Mouse (Mus musculus) forebrain, embryonic 13.5 days (tissue): ENCODE results near the gene Oit3. TPM values are rescaled to one million over a fixed set of nuclear protein-coding genes. Genes with fewer than 3 reads are reported as not detected.
A peak's percentile ranks its signal among the peaks of the same experiment; 100 is the strongest.

Experiments used
- ATAC-seq: fragments of 200-750 bp; cut with Nextera tagmentation; 2 replicates; pipeline ENCODE4 v1.8.0; 2017
- H3K27ac ChIP-seq: fragments of 300-500 bp; sonication (generic); 2 replicates; pipeline ENCODE4 v1.5.1; 2015; ENCODE audit warnings: inconsistent platforms, mild to moderate bottlenecking, moderate library complexity
- H3K27me3 ChIP-seq: fragments of 300-500 bp; sonication (generic); 2 replicates; pipeline ENCODE4 v1.6.1; 2015; ENCODE audit warnings: mild to moderate bottlenecking, inconsistent platforms
- H3K36me3 ChIP-seq: fragments of 300-500 bp; sonication (generic); 2 replicates; pipeline ENCODE4 v1.6.1; 2015; ENCODE audit warnings: mild to moderate bottlenecking, inconsistent platforms; ENCODE audit not compliant: poor library complexity, severe bottlenecking
- H3K4me1 ChIP-seq: fragments of 300-500 bp; sonication (generic); 2 replicates; pipeline ENCODE4 v1.6.1; 2015; ENCODE audit warnings: inconsistent platforms
- H3K4me2 ChIP-seq: fragments of 300-500 bp; sonication (generic); 2 replicates; pipeline ENCODE4 v1.6.1; 2015; ENCODE audit warnings: inconsistent platforms, mild to moderate bottlenecking, moderate library complexity
- H3K4me3 ChIP-seq: fragments of 300-500 bp; sonication (generic); 2 replicates; pipeline ENCODE4 v1.5.1; 2015; ENCODE audit warnings: mild to moderate bottlenecking, inconsistent platforms
- H3K9ac ChIP-seq: fragments of 300-500 bp; sonication (generic); 2 replicates; pipeline ENCODE4 v1.6.1; 2015; ENCODE audit warnings: mild to moderate bottlenecking, inconsistent platforms
- H3K9me3 ChIP-seq: fragments of 300-500 bp; sonication (generic); replicated peaks from 2 replicates; pipeline ENCODE4 v1.6.1; 2016; ENCODE audit warnings: inconsistent platforms
- WGBS: fragments of 180-500 bp; shearing (Covaris S2); methylation state at CpG from one replicate; pipeline ENCODE4 v1.1.7; 2015; 5-methylcytosine and 5-hydroxymethylcytosine counted together
- polyA plus RNA-seq: library from polyadenylated mRNA; unstranded; fragments of >200 nt; fragmentation: Nextera tagmentation; extraction: Ambion mirVana; gene quantifications from 2 replicates; pipeline ENCODE4 v1.2.1, GENCODE M21; 2015

Gene Oit3
- polyA plus RNA-seq = 0.13 and 0.29 TPM in 2 replicates

DNA sequence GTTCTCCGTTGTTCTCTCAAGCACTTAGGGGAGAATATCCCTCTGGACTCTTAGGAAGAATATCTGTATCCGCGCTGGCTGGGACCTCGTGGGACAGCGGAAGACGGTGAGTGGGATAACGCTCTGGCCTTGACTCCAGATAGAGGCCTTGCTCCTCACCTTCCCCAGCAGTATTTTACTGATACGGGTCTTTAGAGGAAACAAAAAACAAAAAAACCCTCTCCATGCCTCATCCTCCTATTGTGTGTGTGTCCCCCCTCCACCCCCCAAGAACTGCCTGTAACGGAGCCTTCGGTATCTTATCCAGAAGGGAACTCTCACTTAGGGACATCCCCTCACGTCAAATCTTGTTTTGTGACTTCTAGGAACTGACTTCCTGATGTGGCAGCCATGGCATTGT is at the start of gene Oit3:
Oit3 (minus strand) TSS at position 44 of the 400 bp plus-strand sequence.
- Histone ChIP-seq H3K4me1 (no peaks in the 10 kb centered on the region), H3K27me3 (no peaks in the 10 kb centered on the region), H3K27ac (no peak within 1 kb of the TSS), H3K36me3 (no peaks in the 10 kb centered on the region), H3K4me3 (no peak within 1 kb of the TSS), H3K9ac (no peak within 1 kb of the TSS), H3K9me3 (no peaks in the 10 kb centered on the region), H3K4me2 (no peak within 1 kb of the TSS)
- 85% methylated on average over 11 of the region's 11 CpGs for WGBS
- no peak for ATAC-seq

- H3K4me3 ChIP-seq = no peak overlapping the region
- H3K9me3 ChIP-seq = peaks cover 11% of the 10 kb centered on the region; the same call in 1 of the 2 replicates
- ATAC-seq = no peak
- no peak overlapping the region for H3K9ac ChIP-seq
- H3K36me3 ChIP-seq = 0 out of 2 replicates have a peak, but pooled peaks cover 3% of the 10 kb centered on the region
- H3K27me3 ChIP-seq = no peaks in the 10 kb centered on the region
- no peaks in the 10 kb centered on the region for H3K4me1 ChIP-seq
- H3K27ac ChIP-seq = no peak overlapping the region
- no peak overlapping the region for H3K4me2 ChIP-seq
- WGBS = 85% methylated on average over 8 of the region's 8 CpGs
Measured at GRCm38 (mm10) chr10:59490920-59491319, 49.3 kb upstream of the Oit3 start.

DNA sequence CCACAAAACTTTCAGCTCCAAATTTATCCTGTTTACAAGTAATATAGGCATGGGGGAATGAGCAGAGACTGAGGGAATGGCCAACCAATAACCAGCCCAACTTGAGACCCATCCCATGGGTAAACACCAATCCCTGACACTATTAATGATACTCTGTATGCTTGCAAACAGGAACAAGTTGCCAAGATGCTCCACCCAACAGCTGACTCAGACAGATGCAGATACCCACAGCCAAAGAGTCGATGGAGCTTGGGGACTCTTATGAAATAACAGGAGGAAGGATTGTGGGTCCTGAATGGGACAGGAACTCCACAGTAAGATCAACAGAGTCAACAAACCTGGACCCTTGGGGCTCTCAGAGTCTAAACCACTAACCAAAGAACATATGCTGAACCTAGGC is 47.8 kb upstream of the Oit3 start:
- Histone ChIP-seq H3K4me2 (no peak overlapping the region), H3K27ac (no peak overlapping the region), H3K36me3 (0 out of 2 replicates have a peak, but pooled peaks cover 3% of the 10 kb centered on the region), H3K4me1 (no peaks in the 10 kb centered on the region), H3K27me3 (no peaks in the 10 kb centered on the region), H3K9ac (no peak overlapping the region), H3K9me3 (peaks cover 11% of the 10 kb centered on the region; the same call in 1 of the 2 replicates), H3K4me3 (no peak overlapping the region)
- no peak for ATAC-seq
- WGBS = 100% methylated on average over 1 of the region's 1 CpGs

- H3K4me1 ChIP-seq = no peaks in the 10 kb centered on the region
- 81% methylated on average over 2 of the region's 2 CpGs for WGBS
- H3K4me2 ChIP-seq = no peak overlapping the region
- H3K36me3 ChIP-seq = 0 out of 2 replicates have a peak, but pooled peaks cover 3% of the 10 kb centered on the region
- peaks cover 11% of the 10 kb centered on the region; the same call in 1 of the 2 replicates for H3K9me3 ChIP-seq
- no peak overlapping the region for H3K9ac ChIP-seq
- no peak for ATAC-seq
- no peak overlapping the region for H3K27ac ChIP-seq
- no peaks in the 10 kb centered on the region for H3K27me3 ChIP-seq
- no peak overlapping the region for H3K4me3 ChIP-seq
Measured at GRCm38 (mm10) chr10:59487351-59487750, 45.8 kb upstream of the Oit3 start.

- 96% methylated on average over 6 of the region's 6 CpGs for WGBS
- Histone ChIP-seq H3K4me1 (no peaks in the 10 kb centered on the region), H3K27ac (no peak overlapping the region), H3K4me2 (no peak overlapping the region), H3K36me3 (no peaks in the 10 kb centered on the region), H3K27me3 (no peaks in the 10 kb centered on the region), H3K9ac (no peak overlapping the region), H3K9me3 (no peaks in the 10 kb centered on the region), H3K4me3 (no peak overlapping the region)
- ATAC-seq = no peak
Measured at GRCm38 (mm10) chr10:59484318-59484717, 42.7 kb upstream of the Oit3 start.

- Histone ChIP-seq H3K4me1 (no peaks in the 10 kb centered on the region), H3K9me3 (no peaks in the 10 kb centered on the region)
- 94% methylated on average over 5 of the region's 5 CpGs for WGBS
Measured at GRCm38 (mm10) chr10:59481381-59481780, 39.8 kb upstream of the Oit3 start.

GRCm38 (mm10) chr10:59470451-59470850 is 28.9 kb upstream of the Oit3 start:
- no peaks in the 10 kb centered on the region for H3K27me3 ChIP-seq
- ATAC-seq = no peak; the same call in 1 of the 2 replicates
- peaks cover 2% of the 10 kb centered on the region for H3K4me1 ChIP-seq
- H3K4me3 ChIP-seq = no peak overlapping the region
- no peak overlapping the region for H3K27ac ChIP-seq
- H3K36me3 ChIP-seq = no peaks in the 10 kb centered on the region
- no peak overlapping the region for H3K9ac ChIP-seq
- 79% methylated on average over 5 of the region's 5 CpGs for WGBS
- H3K4me2 ChIP-seq = no peak overlapping the region
- no peaks in the 10 kb centered on the region for H3K9me3 ChIP-seq

More at GRCm38 (mm10) chr10:59481381-59481780, 39.8 kb upstream of the Oit3 start:
- Histone ChIP-seq H3K27me3 (no peaks in the 10 kb centered on the region), H3K9ac (no peak overlapping the region), H3K36me3 (no peaks in the 10 kb centered on the region), H3K27ac (no peak overlapping the region), H3K4me3 (no peak overlapping the region), H3K4me2 (no peak overlapping the region)
- ATAC-seq = no peak

- WGBS = 90% methylated on average over 12 of the region's 12 CpGs
- no peak overlapping the region for H3K9ac ChIP-seq
- no peak overlapping the region for H3K27ac ChIP-seq
- H3K27me3 ChIP-seq = no peaks in the 10 kb centered on the region
- H3K4me1 ChIP-seq = peaks cover 3% of the 10 kb centered on the region
- H3K36me3 ChIP-seq = no peaks in the 10 kb centered on the region
- no peak overlapping the region for H3K4me3 ChIP-seq
- H3K4me2 ChIP-seq = no peak overlapping the region
- no peaks in the 10 kb centered on the region for H3K9me3 ChIP-seq
- no peak for ATAC-seq
Measured at GRCm38 (mm10) chr10:59467297-59467696, 25.7 kb upstream of the Oit3 start.

DNA sequence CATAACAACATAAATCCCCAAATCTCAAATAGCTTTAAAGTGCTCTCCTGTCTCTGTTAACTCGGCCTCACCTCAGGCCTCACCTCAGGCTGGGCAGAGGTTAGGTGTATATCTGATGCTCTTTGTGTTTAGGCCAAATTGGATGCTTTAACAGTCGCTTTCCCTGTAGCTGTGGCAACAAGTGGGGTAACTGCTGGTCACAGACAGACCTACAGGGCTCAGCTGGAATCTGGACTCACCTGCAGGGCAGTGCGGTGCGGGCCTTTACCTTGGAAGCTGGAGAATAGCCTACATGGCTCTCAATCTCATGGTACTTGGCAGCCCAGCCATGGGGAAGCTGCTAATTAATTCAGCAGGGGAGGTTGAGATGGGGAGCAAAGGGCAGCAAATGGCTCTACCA is 25.0 kb upstream of the Oit3 start:
- Histone ChIP-seq H3K4me2 (no peak overlapping the region), H3K4me3 (no peak overlapping the region), H3K4me1 (peaks cover 5% of the 10 kb centered on the region; the same call in 1 of the 2 replicates), H3K27me3 (no peaks in the 10 kb centered on the region), H3K27ac (no peak overlapping the region), H3K36me3 (no peaks in the 10 kb centered on the region), H3K9ac (no peak overlapping the region), H3K9me3 (no peaks in the 10 kb centered on the region)
- ATAC-seq = no peak
- WGBS = 91% methylated on average over 4 of the region's 4 CpGs

DNA sequence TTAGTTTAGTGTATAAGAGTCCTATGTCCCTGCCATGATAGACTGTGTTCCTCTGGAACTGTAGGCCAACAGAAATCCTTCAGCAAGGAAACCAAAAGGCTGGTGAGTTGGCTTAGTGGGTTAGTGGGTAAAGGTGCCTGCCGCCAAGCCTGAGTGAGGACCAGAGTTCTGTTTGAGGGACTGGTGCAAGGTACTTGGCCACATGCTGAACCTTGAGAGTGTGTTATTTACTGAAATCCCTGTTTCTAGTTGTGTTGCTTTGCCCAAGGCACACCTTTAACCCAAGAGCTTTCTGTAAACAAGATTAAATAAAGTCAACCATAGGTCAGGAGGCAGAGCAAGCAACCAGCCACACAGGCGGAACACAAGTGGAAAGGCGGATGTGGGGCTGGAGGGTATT is 24.0 kb upstream of the Oit3 start:
- peaks cover 3% of the 10 kb centered on the region; the same call in 1 of the 2 replicates for H3K4me1 ChIP-seq
- H3K27me3 ChIP-seq = no peaks in the 10 kb centered on the region
- 94% methylated on average over 3 of the region's 3 CpGs for WGBS
- ATAC-seq = no peak
- no peak overlapping the region for H3K4me2 ChIP-seq
- H3K27ac ChIP-seq = no peak overlapping the region
- H3K4me3 ChIP-seq = no peak overlapping the region
- H3K36me3 ChIP-seq = no peaks in the 10 kb centered on the region
- H3K9me3 ChIP-seq = no peaks in the 10 kb centered on the region
- H3K9ac ChIP-seq = no peak overlapping the region

- Histone ChIP-seq H3K9me3 (no peaks in the 10 kb centered on the region), H3K4me3 (no peak overlapping the region), H3K4me2 (no peak overlapping the region), H3K36me3 (no peaks in the 10 kb centered on the region), H3K9ac (no peak overlapping the region), H3K27me3 (no peaks in the 10 kb centered on the region), H3K4me1 (0 out of 2 replicates have a peak, but pooled peaks cover 6% of the 10 kb centered on the region), H3K27ac (no peak overlapping the region)
- WGBS = 82% methylated on average over 6 of the region's 6 CpGs
- no peak for ATAC-seq
Measured at GRCm38 (mm10) chr10:59462307-59462706, 20.7 kb upstream of the Oit3 start.

- no peak for ATAC-seq
- Histone ChIP-seq H3K4me3 (no peak overlapping the region), H3K27ac (no peak overlapping the region), H3K27me3 (no peaks in the 10 kb centered on the region), H3K9me3 (no peaks in the 10 kb centered on the region), H3K4me1 (0 out of 2 replicates have a peak, but pooled peaks cover 6% of the 10 kb centered on the region), H3K9ac (no peak overlapping the region), H3K4me2 (0 out of 2 replicates have a peak overlapping the region, but pooled peaks have one; percentile 2), H3K36me3 (no peaks in the 10 kb centered on the region)
- 79% methylated on average over 12 of the region's 12 CpGs for WGBS
Measured at GRCm38 (mm10) chr10:59459767-59460166, 18.2 kb upstream of the Oit3 start.

- Histone ChIP-seq H3K9ac (no peak overlapping the region), H3K9me3 (no peaks in the 10 kb centered on the region), H3K27me3 (no peaks in the 10 kb centered on the region), H3K27ac (no peak overlapping the region), H3K4me3 (no peak overlapping the region), H3K36me3 (no peaks in the 10 kb centered on the region; the same call in 1 of the 2 replicates), H3K4me1 (no peaks in the 10 kb centered on the region), H3K4me2 (no peak overlapping the region)
- WGBS = 97% methylated on average over 15 of the region's 15 CpGs
- ATAC-seq = no peak
Measured at GRCm38 (mm10) chr10:59454631-59455030, 13.1 kb upstream of the Oit3 start.
